Mouse (Mus musculus) heart, postnatal 0 days (tissue): Measurements from ENCODE around the gene Kdm2b. TPM values are rescaled to one million over a fixed set of nuclear protein-coding genes. Genes with fewer than 3 reads are reported as not detected.
A peak's percentile ranks its signal among the peaks of the same experiment; 100 is the strongest.

Source experiments
- ATAC-seq: fragments of 200-750 bp; cut with Nextera tagmentation; 2 replicates; pipeline ENCODE4 v1.8.0; 2017; ENCODE audit warnings: low read depth, moderate number of reproducible peaks, moderate library complexity; ENCODE audit not compliant: insufficient read depth
- DNase-seq: peaks from one replicate; pipeline ENCODE4 v3.0.0-alpha.2; 2016; ENCODE audit warnings: low spot score
- H3K27ac ChIP-seq: fragments of 300-500 bp; sonication (generic); 2 replicates; pipeline ENCODE4 v1.5.1; 2014; ENCODE audit warnings: low read depth, mild to moderate bottlenecking
- H3K27me3 ChIP-seq: fragments of 300-500 bp; sonication (generic); 2 replicates; pipeline ENCODE4 v1.6.1; 2014; ENCODE audit warnings: low read length, mixed read lengths; ENCODE audit not compliant: control insufficient read depth, insufficient read depth
- H3K36me3 ChIP-seq: fragments of 300-500 bp; sonication (generic); replicated peaks from 2 replicates; pipeline ENCODE4 v1.6.1; 2014; ENCODE audit warnings: low read length, mixed read lengths; ENCODE audit not compliant: control insufficient read depth, insufficient read depth
- H3K4me1 ChIP-seq: fragments of 300-500 bp; sonication (generic); 2 replicates; pipeline ENCODE4 v1.6.1; 2014; ENCODE audit warnings: antibody characterized with exemption; ENCODE audit not compliant: control insufficient read depth, insufficient read depth
- H3K4me2 ChIP-seq: fragments of 300-500 bp; sonication (generic); 2 replicates; pipeline ENCODE4 v1.6.1; 2014; ENCODE audit warnings: low read depth, mild to moderate bottlenecking, low read length, moderate library complexity
- H3K4me3 ChIP-seq: fragments of 300-500 bp; sonication (generic); 2 replicates; pipeline ENCODE4 v1.5.1; 2014; ENCODE audit warnings: low read depth, low read length
- H3K9ac ChIP-seq: fragments of 300-500 bp; sonication (generic); replicated peaks from 2 replicates; pipeline ENCODE4 v1.6.1; 2014; ENCODE audit warnings: low read depth, low read length, mixed read lengths
- H3K9me3 ChIP-seq: fragments of 300-500 bp; sonication (generic); replicated peaks from 2 replicates; pipeline ENCODE4 v1.6.1; 2016; ENCODE audit warnings: low read length; ENCODE audit not compliant: control insufficient read depth
- CTCF ChIP-seq: IDR thresholded peaks from 2 replicates; pipeline ENCODE4 v1.5.1; 2016; ENCODE audit warnings: antibody characterized with exemption, control low read depth, low read depth
- EP300 ChIP-seq: IDR thresholded peaks from 2 replicates; pipeline ENCODE4 v1.6.1; 2016; ENCODE audit warnings: antibody characterized with exemption, low read depth
- WGBS: fragments of 180-500 bp; shearing (Covaris S2); extraction: QIAGEN DNeasy Blood & Tissue Kit; methylation state at CpG from one replicate; pipeline ENCODE4 v1.1.7; 2014; 5-methylcytosine and 5-hydroxymethylcytosine counted together
- polyA plus RNA-seq: library from polyadenylated mRNA; unstranded; fragments of >200 nt; fragmentation: Nextera tagmentation; extraction: Ambion mirVana; gene quantifications from 2 replicates; pipeline ENCODE4 v1.2.1, GENCODE M21; 2015
- total RNA-seq: library from RNA; depleted of rRNA; stranded (reverse); fragments of >200 nt; gene quantifications from 2 replicates; pipeline ENCODE4 v1.2.3, GENCODE M21; 2014; ENCODE audit warnings: low replicate concordance

The Kdm2b gene
- total and polyA plus RNA-seq, 2 experiments from 2014 or later: 14.7 to 29.3 TPM

- H3K27ac ChIP-seq: peak overlapping the region; percentile 63
- no peak for ATAC-seq
Measured at GRCm38 (mm10) chr5:122927703-122928102, 61.9 kb downstream of the Kdm2b start.

GRCm38 (mm10) chr5:122927092-122927491, 62.5 kb downstream of the Kdm2b start:
- peak; percentile 34 for DNase-seq

More at GRCm38 (mm10) chr5:122927703-122928102, 61.9 kb downstream of the Kdm2b start:
- no peak overlapping the region for H3K9ac ChIP-seq
- no peak overlapping the region for H3K4me3 ChIP-seq
- no peaks in the 10 kb centered on the region for H3K9me3 ChIP-seq
- H3K27me3 ChIP-seq: no peaks in the 10 kb centered on the region
- peaks cover 9% of the 10 kb centered on the region for H3K36me3 ChIP-seq
- TF ChIP-seq CTCF: no peak
- no peak for TF ChIP-seq EP300
- H3K4me2 ChIP-seq: no peak overlapping the region
- H3K4me1 ChIP-seq: peaks cover 10% of the 10 kb centered on the region; the same call in 1 of the 2 replicates
- DNase-seq: no peak
- 58% methylated on average over 6 of the region's 6 CpGs for WGBS

DNA sequence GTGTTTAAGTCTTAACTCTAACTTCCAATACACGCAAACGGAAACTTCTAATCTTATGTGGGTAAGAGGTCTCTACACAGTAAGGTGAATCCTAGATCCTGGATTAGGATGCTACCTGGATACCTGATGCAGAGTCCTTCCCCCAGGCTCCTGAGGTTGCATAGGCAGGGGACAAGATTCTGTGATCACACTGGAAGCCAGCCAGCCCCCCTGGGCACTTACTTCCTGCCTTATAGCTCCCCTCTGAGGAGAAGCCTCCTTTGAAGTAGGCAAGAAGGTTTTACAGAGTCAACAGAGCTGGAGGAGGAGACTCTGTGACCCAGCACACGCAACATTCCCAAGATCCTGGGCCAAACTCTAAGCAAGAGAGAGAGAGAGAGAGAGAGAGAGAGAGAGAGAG, 63.3 kb downstream of the Kdm2b start:
- Histone ChIP-seq H3K4me1 (peaks cover 10% of the 10 kb centered on the region; the same call in 1 of the 2 replicates), H3K36me3 (no peaks in the 10 kb centered on the region), H3K27me3 (no peaks in the 10 kb centered on the region), H3K27ac (peak overlapping the region; percentile 63), H3K4me2 (no peak overlapping the region), H3K9ac (no peak overlapping the region; the same call in 1 of the 2 replicates), H3K9me3 (no peaks in the 10 kb centered on the region), H3K4me3 (no peak overlapping the region)
- TF ChIP-seq EP300 (no peak), CTCF (no peak)
- ATAC-seq (no peak), DNase-seq (no peak)
- WGBS: 77% methylated on average over 3 of the region's 3 CpGs

More at GRCm38 (mm10) chr5:122927092-122927491, 62.5 kb downstream of the Kdm2b start:
- H3K4me3 ChIP-seq: no peak overlapping the region
- H3K36me3 ChIP-seq: 0 out of 2 replicates have a peak, but pooled peaks cover 3% of the 10 kb centered on the region
- H3K27me3 ChIP-seq: no peaks in the 10 kb centered on the region
- no peak overlapping the region for H3K4me2 ChIP-seq
- TF ChIP-seq CTCF (no peak), EP300 (no peak)
- H3K9me3 ChIP-seq: no peaks in the 10 kb centered on the region
- WGBS: 44% methylated on average over 8 of the region's 8 CpGs
- ATAC-seq: peak; percentile 46
- H3K9ac ChIP-seq: no peak overlapping the region
- H3K27ac ChIP-seq: peak overlapping the region; percentile 63
- peaks cover 10% of the 10 kb centered on the region; the same call in 1 of the 2 replicates for H3K4me1 ChIP-seq

DNA sequence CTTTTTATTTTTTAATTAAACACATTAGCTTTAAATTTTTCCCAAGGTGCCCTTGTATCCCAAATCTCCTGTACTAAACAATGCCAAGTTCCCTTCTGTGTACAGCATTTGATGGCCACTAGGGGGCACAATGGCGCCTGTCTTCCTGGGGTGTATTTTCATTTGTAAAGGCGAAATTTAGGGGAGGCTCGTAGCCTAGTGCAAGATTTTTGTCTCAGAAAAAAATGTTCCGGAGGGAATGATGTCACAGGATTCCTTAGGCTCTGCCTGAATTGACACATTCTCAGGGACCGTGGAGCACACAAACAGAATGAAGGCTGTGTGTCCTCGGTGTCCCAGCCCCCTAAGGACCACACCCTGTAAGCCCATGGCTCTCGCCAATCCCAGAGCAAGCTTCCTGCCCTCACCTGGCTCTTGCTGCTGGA, 64.1 kb downstream of the Kdm2b start:
- Histone ChIP-seq H3K27ac (peak overlapping the region; percentile 63), H3K9ac (0 out of 2 replicates have a peak overlapping the region, but pooled peaks have one; percentile 18), H3K4me1 (peaks cover 10% of the 10 kb centered on the region; the same call in 1 of the 2 replicates), H3K27me3 (no peaks in the 10 kb centered on the region), H3K36me3 (no peaks in the 10 kb centered on the region), H3K4me2 (peak overlapping the region; percentile 42), H3K9me3 (no peaks in the 10 kb centered on the region), H3K4me3 (no peak overlapping the region)
- WGBS: 19% methylated on average over 7 of the region's 7 CpGs
- DNase-seq: peak; percentile 87
- peak; percentile 67 for ATAC-seq
- TF ChIP-seq CTCF: peak; percentile 89
- TF ChIP-seq EP300: no peak

DNA sequence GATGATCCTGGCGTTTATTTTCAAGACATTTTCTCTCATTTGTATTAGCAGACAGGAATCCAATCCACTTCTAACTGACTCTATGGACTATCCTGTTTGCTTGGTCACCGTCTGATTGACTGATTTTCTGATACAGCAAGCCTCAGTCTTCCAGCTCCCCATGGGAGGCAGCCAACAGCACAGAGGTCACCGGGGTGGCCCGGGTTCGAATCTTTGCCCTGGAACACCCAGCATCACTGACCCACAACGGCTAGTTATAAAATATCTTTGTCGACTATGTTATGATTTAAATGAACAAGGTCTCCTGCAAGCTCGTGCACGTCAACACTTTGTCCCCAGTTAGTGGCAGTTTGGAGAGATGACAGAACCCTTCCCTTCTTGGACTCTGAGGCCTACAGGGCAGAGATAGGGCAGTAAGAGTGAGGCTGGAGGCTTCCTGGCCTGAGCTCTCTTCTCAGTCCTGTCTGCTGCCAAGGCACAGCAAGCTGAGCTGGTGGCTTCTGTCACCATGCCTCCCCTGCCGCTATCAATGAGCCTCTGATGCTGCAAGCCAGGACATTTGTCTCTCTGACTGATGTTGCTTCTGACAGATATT, 65.7 kb downstream of the Kdm2b start:
- H3K4me1 ChIP-seq: peaks cover 10% of the 10 kb centered on the region; the same call in 1 of the 2 replicates
- H3K9me3 ChIP-seq: no peaks in the 10 kb centered on the region
- DNase-seq (peak; percentile 59), ATAC-seq (peak; percentile 65)
- no peaks in the 10 kb centered on the region for H3K36me3 ChIP-seq
- H3K4me2 ChIP-seq: no peak overlapping the region
- WGBS: 54% methylated on average over 10 of the region's 10 CpGs
- no peak overlapping the region; the same call in 1 of the 2 replicates for H3K9ac ChIP-seq
- no peak for TF ChIP-seq CTCF
- no peak for TF ChIP-seq EP300
- H3K27ac ChIP-seq: peak overlapping the region; percentile 66
- no peak overlapping the region for H3K4me3 ChIP-seq
- H3K27me3 ChIP-seq: no peaks in the 10 kb centered on the region
